Mouse (Mus musculus) G1E (cell line): Measurements from ENCODE around the gene Pgm3.

ENCODE experiments used
- GATA1 ChIP-seq: IDR thresholded peaks from 2 replicates; pipeline ENCODE4 v1.6.1; 2012; ENCODE audit warnings: borderline replicate concordance, low read length, inconsistent platforms, mixed read lengths
- GATA2 ChIP-seq: IDR thresholded peaks from 2 replicates; pipeline ENCODE4 v1.6.1; 2012; ENCODE audit warnings: low read depth, low read length, inconsistent platforms, borderline replicate concordance
- TAL1 ChIP-seq: conservative IDR thresholded peaks from 2 replicates; pipeline ENCODE4 v1.6.1; 2012; ENCODE audit warnings: low read depth, low read length, inconsistent platforms, mixed read lengths

- no peak for TF ChIP-seq GATA2
- TF ChIP-seq GATA1, result no peak
- no peak for TF ChIP-seq TAL1
Measured at GRCm38 (mm10) chr9:86514798-86515197, 56.8 kb downstream of the Pgm3 start.
